ENCODE assay signal across 8 mouse cellular contexts in the genomic region with DNA sequence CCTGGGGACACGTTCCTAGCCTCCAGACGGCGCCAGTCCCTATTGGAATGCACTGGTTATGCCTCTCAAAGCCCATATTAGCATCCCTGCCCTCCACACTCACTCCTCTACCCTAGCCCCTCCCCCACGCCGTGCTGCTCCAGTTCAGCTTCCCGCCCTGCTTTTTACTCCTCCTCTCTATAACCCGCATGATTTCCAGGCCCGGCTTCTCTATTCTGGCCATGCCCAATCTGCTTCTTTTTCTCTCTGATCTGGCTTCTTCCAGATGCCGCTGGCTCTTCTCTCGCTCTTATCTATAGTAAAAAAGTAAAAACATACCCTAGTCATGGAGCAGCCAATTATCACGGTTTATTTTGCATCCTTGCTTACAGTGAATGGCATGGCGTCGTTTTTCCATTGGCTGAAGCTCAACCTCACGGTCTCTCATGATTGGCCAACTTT. TPM values are rescaled to one million over a fixed set of nuclear protein-coding genes. Genes with fewer than 3 reads are reported as not detected.
DNase-seq lines count a peak whose midpoint lies in the region; ATAC-seq and TF ChIP-seq lines count a peak whose summit lies in the region.

No protein-coding gene starts in this region.

- H3K4me3 ChIP-seq in heart, embryonic 14.5 days (ENCODE audit: control insufficient read depth in 1 of 2, insufficient read depth in 1 of 2, low read depth in 1 of 2, low read length in 2 of 2) = peak overlapping the region; percentile 5 to 17; a peak in 3 of 4 replicates
- H3K4me3 ChIP-seq in embryonic facial prominence, embryonic 15.5 days (replicated peaks) = peak overlapping the region; percentile 13; the same call in 1 of the 2 replicates
- H3K4me3 ChIP-seq in intestine, postnatal 0 days (ENCODE audit: low read depth, low read length) = no peak overlapping the region
- H3K4me3 ChIP-seq in midbrain, embryonic 10.5 days = peak overlapping the region; percentile 44

- peaks cover 6 to 8% of the 10 kb centered on the region in 2 experiments; a peak in 2 of 4 replicates for H3K4me1 ChIP-seq in heart, embryonic 14.5 days (ENCODE audit: control insufficient read depth in 2 of 2, insufficient read depth in 2 of 2, low read length in 2 of 2)
- peaks cover 8% of the 10 kb centered on the region for H3K4me1 ChIP-seq in embryonic facial prominence, embryonic 15.5 days
- H3K4me1 ChIP-seq in intestine, postnatal 0 days (replicated peaks; ENCODE audit: control insufficient read depth, insufficient read depth, low read length) = 0 out of 2 replicates have a peak, but pooled peaks cover 4% of the 10 kb centered on the region
- H3K4me1 ChIP-seq in midbrain, embryonic 10.5 days = peaks cover 32% of the 10 kb centered on the region

- H3K9ac ChIP-seq in heart, embryonic 14.5 days (ENCODE audit: low read length) = 0 out of 2 replicates have a peak overlapping the region, but pooled peaks have one; percentile 35
- H3K9ac ChIP-seq in embryonic facial prominence, embryonic 15.5 days = no peak overlapping the region
- no peak overlapping the region for H3K9ac ChIP-seq in intestine, postnatal 0 days (ENCODE audit: low read depth, low read length)

- 0 out of 2 replicates have a peak, but pooled peaks have one; percentile 34 for ATAC-seq in heart, embryonic 14.5 days (ENCODE audit: insufficient number of reproducible peaks, insufficient read depth, low FRiP score, low read depth)
- ATAC-seq in embryonic facial prominence, embryonic 15.5 days (ENCODE audit: insufficient number of reproducible peaks, low FRiP score, low TSS enrichment, low read depth) = no peak
- ATAC-seq in intestine, postnatal 0 days = 0 out of 2 replicates have a peak, but pooled peaks have one; percentile 12

- peak; percentile 49 for TF ChIP-seq CTCF in intestine, postnatal 0 days (IDR thresholded peaks at IDR 0.05; ENCODE audit: low read depth)

- no peaks in the 10 kb centered on the region for H3K9me3 ChIP-seq in heart, embryonic 14.5 days (ENCODE audit: control insufficient read depth, low read length)
- H3K9me3 ChIP-seq in embryonic facial prominence, embryonic 15.5 days (replicated peaks) = no peaks in the 10 kb centered on the region
- no peaks in the 10 kb centered on the region for H3K9me3 ChIP-seq in intestine, postnatal 0 days (ENCODE audit: control insufficient read depth)
- H3K9me3 ChIP-seq in midbrain, embryonic 10.5 days (replicated peaks) = no peaks in the 10 kb centered on the region

- intact Hi-C loops in heart, postnatal 25 days (cut with DNase I) = no loop called here

- no peak for DNase-seq in heart, postnatal 25 days (ENCODE audit: low spot score)
- peak; percentile 82 for DNase-seq in midbrain, embryonic 10.5 days (ENCODE audit: low spot score)
- no peak for DNase-seq in spleen, adult 12 weeks (ENCODE audit: low spot score)
- no peak for DNase-seq in cerebellum, adult 18-20 months
- no peak for DNase-seq in cerebellum, adult 11-12 months

- WGBS in heart, embryonic 14.5 days = 2% methylated on average over 14 of the region's 14 CpGs
- WGBS in embryonic facial prominence, embryonic 15.5 days = 4% methylated on average over 14 of the region's 14 CpGs
- 6% methylated on average over 14 of the region's 14 CpGs for WGBS in intestine, postnatal 0 days
- 4% methylated on average over 14 of the region's 14 CpGs for WGBS in midbrain, embryonic 10.5 days

- no peaks in the 10 kb centered on the region for H3K36me3 ChIP-seq in heart, embryonic 14.5 days (ENCODE audit: control insufficient read depth, insufficient read depth, low read length)
- no peaks in the 10 kb centered on the region for H3K36me3 ChIP-seq in embryonic facial prominence, embryonic 15.5 days
- H3K36me3 ChIP-seq in intestine, postnatal 0 days (ENCODE audit: control insufficient read depth, insufficient read depth) = no peaks in the 10 kb centered on the region
- H3K36me3 ChIP-seq in midbrain, embryonic 10.5 days = no peaks in the 10 kb centered on the region

- peak overlapping the region; percentile 62 for H3K4me2 ChIP-seq in heart, embryonic 14.5 days (ENCODE audit: low read length)
- peak overlapping the region; percentile 41 for H3K4me2 ChIP-seq in embryonic facial prominence, embryonic 15.5 days (replicated peaks)
- H3K4me2 ChIP-seq in intestine, postnatal 0 days (replicated peaks; ENCODE audit: low read depth) = peak overlapping the region; percentile 57

- no peaks in the 10 kb centered on the region for H3K27me3 ChIP-seq in heart, embryonic 14.5 days (ENCODE audit: control insufficient read depth, insufficient read depth, low read length)
- H3K27me3 ChIP-seq in embryonic facial prominence, embryonic 15.5 days = no peaks in the 10 kb centered on the region
- no peaks in the 10 kb centered on the region for H3K27me3 ChIP-seq in intestine, postnatal 0 days (replicated peaks; ENCODE audit: control insufficient read depth, insufficient read depth, low read length)
- H3K27me3 ChIP-seq in midbrain, embryonic 10.5 days (ENCODE audit: low read depth, poor library complexity, severe bottlenecking) = no peaks in the 10 kb centered on the region

- H3K27ac ChIP-seq in heart, embryonic 14.5 days (replicated peaks in 1 of 2; ENCODE audit: control insufficient read depth in 1 of 2, insufficient read depth in 1 of 2, low read depth in 2 of 2, low read length in 2 of 2) = peak overlapping the region; percentile 20 to 34; a peak in 3 of 4 replicates
- H3K27ac ChIP-seq in embryonic facial prominence, embryonic 15.5 days (replicated peaks) = no peak overlapping the region
- H3K27ac ChIP-seq in intestine, postnatal 0 days (ENCODE audit: low read depth, low read length) = no peak overlapping the region
- peak overlapping the region; percentile 79 for H3K27ac ChIP-seq in midbrain, embryonic 10.5 days (replicated peaks)

RNA-seq across cellular contexts. Expression of a gene that starts 15.2 kb away (rescaled TPM):
- polyA plus RNA-seq in heart, embryonic 14.5 days (2014; fragmentation: Nextera tagmentation; extraction: Ambion mirVana) = 36.4 and 43.8 TPM in 2 replicates
- 10 to 100 TPM; 14.3 to 18.3 TPM for total RNA-seq in heart, postnatal 25 days (2021)
- 79.7 and 83.9 TPM in 2 replicates for polyA plus RNA-seq in embryonic facial prominence, embryonic 15.5 days (2015; fragmentation: Nextera tagmentation; extraction: Ambion mirVana)
- 77.3 and 79.4 TPM in 2 replicates for polyA plus RNA-seq in intestine, postnatal 0 days (2015; fragmentation: Nextera tagmentation; extraction: Ambion mirVana)
- 63.6 and 78.2 TPM in 2 replicates for polyA plus RNA-seq in midbrain, embryonic 10.5 days (2016; fragmentation: Nextera tagmentation; extraction: Ambion mirVana)

RNA-seq across cellular contexts. Expression of a gene that starts 38.6 kb away (rescaled TPM):
- polyA plus RNA-seq in heart, embryonic 14.5 days (2014; fragmentation: Nextera tagmentation; extraction: Ambion mirVana) = 46.1 and 50.0 TPM in 2 replicates
- total RNA-seq in heart, postnatal 25 days (2021) = 10 to 100 TPM; 32.6 to 37.6 TPM
- 69.1 and 78.2 TPM in 2 replicates for polyA plus RNA-seq in embryonic facial prominence, embryonic 15.5 days (2015; fragmentation: Nextera tagmentation; extraction: Ambion mirVana)
- polyA plus RNA-seq in intestine, postnatal 0 days (2015; fragmentation: Nextera tagmentation; extraction: Ambion mirVana) = 22.3 and 23.7 TPM in 2 replicates
- polyA plus RNA-seq in midbrain, embryonic 10.5 days (2016; fragmentation: Nextera tagmentation; extraction: Ambion mirVana) = 56.4 and 58.1 TPM in 2 replicates

RNA-seq across cellular contexts. Expression of a gene that starts 40.2 kb away (rescaled TPM):
- 15.1 and 17.4 TPM in 2 replicates for polyA plus RNA-seq in heart, embryonic 14.5 days (2014; fragmentation: Nextera tagmentation; extraction: Ambion mirVana)
- total RNA-seq in heart, postnatal 25 days (2021) = 10 to 100 TPM; 32.0 to 32.6 TPM
- polyA plus RNA-seq in embryonic facial prominence, embryonic 15.5 days (2015; fragmentation: Nextera tagmentation; extraction: Ambion mirVana) = 16.7 and 16.9 TPM in 2 replicates
- polyA plus RNA-seq in intestine, postnatal 0 days (2015; fragmentation: Nextera tagmentation; extraction: Ambion mirVana) = 9.3 and 9.8 TPM in 2 replicates
- 24.8 and 26.3 TPM in 2 replicates for polyA plus RNA-seq in midbrain, embryonic 10.5 days (2016; fragmentation: Nextera tagmentation; extraction: Ambion mirVana)

RNA-seq across cellular contexts. Expression of a gene that starts 53.8 kb away (rescaled TPM):
- 12.1 and 13.7 TPM in 2 replicates for polyA plus RNA-seq in heart, embryonic 14.5 days (2014; fragmentation: Nextera tagmentation; extraction: Ambion mirVana)
- 1 to 10 TPM; 4.2 to 4.5 TPM for total RNA-seq in heart, postnatal 25 days (2021)
- 5.8 and 6.0 TPM in 2 replicates for polyA plus RNA-seq in embryonic facial prominence, embryonic 15.5 days (2015; fragmentation: Nextera tagmentation; extraction: Ambion mirVana)
- 3.5 and 3.9 TPM in 2 replicates for polyA plus RNA-seq in intestine, postnatal 0 days (2015; fragmentation: Nextera tagmentation; extraction: Ambion mirVana)
- polyA plus RNA-seq in midbrain, embryonic 10.5 days (2016; fragmentation: Nextera tagmentation; extraction: Ambion mirVana) = 4.8 and 5.8 TPM in 2 replicates

Comparison
In these comparisons a context has a peak if more than half of its experiments do, and no peak if none do; other contexts are left out.
1. H3K27ac ChIP-seq: peak in heart, embryonic 14.5 days (2 of 2) and midbrain, embryonic 10.5 days (single experiment); none in embryonic facial prominence, embryonic 15.5 days (single experiment) and intestine, postnatal 0 days (single experiment).
2. Peak in every context shown above with its lines, with median percentiles within 50 percentile points of each other: H3K4me2 ChIP-seq.